Mouse (Mus musculus) limb, embryonic 15.5 days (tissue): Measurements from ENCODE around the gene Hdac7. TPM values are rescaled to one million over a fixed set of nuclear protein-coding genes. Genes with fewer than 3 reads are reported as not detected.
A peak's percentile ranks its signal among the peaks of the same experiment; 100 is the strongest.

Source experiments
- ATAC-seq: fragments of 200-750 bp; cut with Nextera tagmentation; 2 replicates; pipeline ENCODE4 v1.8.0; 2017; ENCODE audit warnings: low read depth, moderate TSS enrichment; ENCODE audit not compliant: insufficient number of reproducible peaks, low FRiP score, low TSS enrichment
- H3K27ac ChIP-seq: fragments of 300-500 bp; sonication (generic); 2 replicates; pipeline ENCODE4 v1.5.1; 2015; ENCODE audit warnings: moderate library complexity, mild to moderate bottlenecking, inconsistent platforms
- H3K27me3 ChIP-seq: fragments of 300-500 bp; sonication (generic); 2 replicates; pipeline ENCODE4 v1.6.1; 2015; ENCODE audit warnings: inconsistent platforms
- H3K36me3 ChIP-seq: fragments of 300-500 bp; sonication (generic); 2 replicates; pipeline ENCODE4 v1.6.1; 2015; ENCODE audit warnings: inconsistent platforms
- H3K4me1 ChIP-seq: fragments of 300-500 bp; sonication (generic); 2 replicates; pipeline ENCODE4 v1.6.1; 2015; ENCODE audit warnings: inconsistent platforms
- H3K4me2 ChIP-seq: fragments of 300-500 bp; sonication (generic); 2 replicates; pipeline ENCODE4 v1.6.1; 2015; ENCODE audit warnings: mild to moderate bottlenecking, inconsistent platforms
- H3K4me3 ChIP-seq: fragments of 300-500 bp; sonication (generic); 2 replicates; pipeline ENCODE4 v1.5.1; 2015; ENCODE audit warnings: mild to moderate bottlenecking, inconsistent platforms
- H3K9ac ChIP-seq: fragments of 300-500 bp; sonication (generic); 2 replicates; pipeline ENCODE4 v1.6.1; 2015; ENCODE audit warnings: inconsistent platforms
- H3K9me3 ChIP-seq: fragments of 300-500 bp; sonication (generic); 2 replicates; pipeline ENCODE4 v1.6.1; 2016; ENCODE audit warnings: inconsistent platforms
- WGBS: fragments of 180-500 bp; shearing (Covaris S2); methylation state at CpG from one replicate; pipeline ENCODE4 v1.1.7; 2015; 5-methylcytosine and 5-hydroxymethylcytosine counted together
- polyA plus RNA-seq: library from polyadenylated mRNA; unstranded; fragments of >200 nt; fragmentation: Nextera tagmentation; extraction: Ambion mirVana; gene quantifications from 2 replicates; pipeline ENCODE4 v1.2.1, GENCODE M21; 2015

Hdac7 gene
- polyA plus RNA-seq, 1 experiment from 2014 or later, result 34.1 TPM

GRCm38 (mm10) chr15:97743961-97744525 is 100.3 kb downstream of the Hdac7 start:
- no peak for ATAC-seq
- no peaks in the 10 kb centered on the region for H3K27me3 ChIP-seq
- H3K4me2 ChIP-seq, result no peak overlapping the region
- no peak overlapping the region for H3K27ac ChIP-seq
- peaks cover 13% of the 10 kb centered on the region for H3K36me3 ChIP-seq
- H3K4me1 ChIP-seq, result peaks cover 15% of the 10 kb centered on the region
- 61% methylated on average over 11 of the region's 12 CpGs for WGBS
- H3K4me3 ChIP-seq, result no peak overlapping the region
- H3K9ac ChIP-seq, result no peak overlapping the region
- no peaks in the 10 kb centered on the region for H3K9me3 ChIP-seq

DNA sequence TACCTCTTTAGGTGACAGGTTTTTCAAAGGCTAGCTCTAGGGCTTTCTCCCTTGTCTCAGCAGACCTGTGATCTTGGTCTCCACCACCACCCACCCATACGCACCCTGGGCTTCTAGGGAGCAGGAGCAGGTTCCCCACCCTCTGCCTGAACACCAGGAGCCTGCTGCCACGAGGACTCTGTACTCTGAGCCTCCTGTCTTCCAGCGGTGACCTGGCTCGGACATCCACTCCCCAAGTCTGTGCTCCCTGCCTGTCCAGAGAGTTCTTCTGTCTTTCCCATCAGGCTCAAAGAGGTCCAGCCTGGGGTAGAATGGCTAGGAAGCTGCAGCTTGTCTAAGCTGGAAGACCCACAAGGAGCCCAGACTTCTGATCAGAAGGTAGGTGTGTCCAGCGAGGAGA is 101.1 kb downstream of the Hdac7 start:
- peaks cover 15% of the 10 kb centered on the region for H3K4me1 ChIP-seq
- H3K9me3 ChIP-seq, result no peaks in the 10 kb centered on the region
- no peaks in the 10 kb centered on the region for H3K27me3 ChIP-seq
- H3K36me3 ChIP-seq, result peaks cover 7% of the 10 kb centered on the region
- 85% methylated on average over 5 of the region's 5 CpGs for WGBS
- peak overlapping the region; percentile 22; the same call in 1 of the 2 replicates for H3K27ac ChIP-seq
- ATAC-seq, result no peak
- H3K9ac ChIP-seq, result no peak overlapping the region
- H3K4me2 ChIP-seq, result no peak overlapping the region
- H3K4me3 ChIP-seq, result no peak overlapping the region

Other genes with a start within 250 kb of the Hdac7 start
- 20.8 and 21.2 TPM in 2 replicates for gene Rpap3, start 138.7 kb downstream of the Hdac7 start, polyA plus RNA-seq
- 60.0 and 68.0 TPM in 2 replicates for gene Endou, start 113.2 kb downstream of the Hdac7 start, polyA plus RNA-seq
- gene Rapgef3, start 76.5 kb downstream of the Hdac7 start, polyA plus RNA-seq, result 9.8 and 10.7 TPM in 2 replicates
- 58.7 and 59.0 TPM in 2 replicates for gene Slc48a1, start 66.0 kb downstream of the Hdac7 start, polyA plus RNA-seq
- 3.4 and 4.2 TPM in 2 replicates for gene Vdr, start 66.1 kb upstream of the Hdac7 start, polyA plus RNA-seq
- 48.8 and 51.3 TPM in 2 replicates for gene Tmem106c, start 119.7 kb upstream of the Hdac7 start, polyA plus RNA-seq
- gene Col2a1, start 160.2 kb upstream of the Hdac7 start, polyA plus RNA-seq, result 807 and 885 TPM in 2 replicates
- 47.5 and 77.4 TPM in 2 replicates for gene Pfkm, start 248.1 kb upstream of the Hdac7 start, polyA plus RNA-seq
- 28.6 and 29.3 TPM in 2 replicates for gene Senp1, start 249.2 kb upstream of the Hdac7 start, polyA plus RNA-seq